Mouse (Mus musculus) liver, postnatal 0 days (tissue): ENCODE measurements around the gene Xpc.

Experiments used
- CTCF ChIP-seq: sonication (generic); IDR thresholded peaks from 2 replicates; pipeline ENCODE4 v1.5.1; 2016; ENCODE audit warnings: antibody characterized with exemption, low read depth
- EP300 ChIP-seq: IDR thresholded peaks from 2 replicates; pipeline ENCODE4 v1.6.1; 2016; ENCODE audit warnings: antibody characterized with exemption, low read depth, mild to moderate bottlenecking

DNA sequence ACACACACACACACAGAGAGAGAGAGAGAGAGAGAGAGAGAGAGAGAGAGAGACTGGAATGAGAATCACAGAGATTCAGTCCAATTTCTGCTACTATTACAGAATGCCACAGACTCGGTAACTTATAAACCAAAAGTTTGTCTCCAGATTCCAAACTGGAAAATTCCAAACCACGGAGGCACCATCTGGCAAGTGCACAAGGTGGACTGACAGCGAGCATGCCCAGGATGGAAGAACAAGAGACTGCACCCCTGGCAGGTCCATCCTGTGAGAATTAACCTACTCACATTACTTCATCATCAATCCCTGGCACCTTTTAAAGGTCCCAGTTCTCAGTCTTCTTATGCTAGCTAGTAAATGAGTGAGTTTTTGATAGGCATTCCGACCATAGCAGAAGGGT lies 18.6 kb upstream of the Xpc start:
- TF ChIP-seq CTCF: no peak
- TF ChIP-seq EP300: no peak
